Mouse (Mus musculus) liver, postnatal 0 days (tissue): ENCODE measurements around the gene Zbtb7b. TPM values are rescaled to one million over a fixed set of nuclear protein-coding genes. Genes with fewer than 3 reads are reported as not detected.
"Not testable (repeated sequence)": the region's sequence is repeated elsewhere in the genome, so short reads cannot be mapped to it uniquely, and the experiment has no call there.

Experiments used
- ATAC-seq: fragments of 200-750 bp; cut with Nextera tagmentation; 2 replicates; pipeline ENCODE4 v1.8.0; 2017; ENCODE audit warnings: mild to moderate bottlenecking, moderate library complexity
- DNase-seq: peaks from one replicate; pipeline ENCODE4 v3.0.0-alpha.2; 2016
- H3K27ac ChIP-seq: fragments of 300-500 bp; sonication (generic); 2 replicates; pipeline ENCODE4 v1.5.1; 2014; ENCODE audit warnings: antibody characterized with exemption, moderate library complexity, mild to moderate bottlenecking, low read depth
- H3K27me3 ChIP-seq: fragments of 300-500 bp; sonication (generic); 2 replicates; pipeline ENCODE4 v1.6.1; 2014; ENCODE audit warnings: low read length, control low read depth, mixed read lengths; ENCODE audit not compliant: insufficient read depth
- H3K36me3 ChIP-seq: fragments of 300-500 bp; sonication (generic); replicated peaks from 2 replicates; pipeline ENCODE4 v1.6.1; 2014; ENCODE audit warnings: mild to moderate bottlenecking, control low read depth, low read length, moderate library complexity, mixed read lengths; ENCODE audit not compliant: insufficient read depth
- H3K4me1 ChIP-seq: fragments of 300-500 bp; sonication (generic); 2 replicates; pipeline ENCODE4 v1.6.1; 2014; ENCODE audit warnings: antibody characterized with exemption, mild to moderate bottlenecking, control low read depth; ENCODE audit not compliant: insufficient read depth
- H3K4me2 ChIP-seq: fragments of 300-500 bp; sonication (generic); 2 replicates; pipeline ENCODE4 v1.6.1; 2014; ENCODE audit warnings: low read depth, mild to moderate bottlenecking, low read length, moderate library complexity, mixed read lengths
- H3K4me3 ChIP-seq: fragments of 300-500 bp; sonication (generic); 2 replicates; pipeline ENCODE4 v1.5.1; 2014; ENCODE audit warnings: low read depth, low read length
- H3K9ac ChIP-seq: fragments of 300-500 bp; sonication (generic); replicated peaks from 2 replicates; pipeline ENCODE4 v1.6.1; 2014; ENCODE audit warnings: mild to moderate bottlenecking, moderate library complexity
- H3K9me3 ChIP-seq: fragments of 300-500 bp; sonication (generic); 2 replicates; pipeline ENCODE4 v1.6.1; 2016; ENCODE audit warnings: mild to moderate bottlenecking, control low read depth, low read length, mixed read lengths
- CTCF ChIP-seq: sonication (generic); IDR thresholded peaks from 2 replicates; pipeline ENCODE4 v1.5.1; 2016; ENCODE audit warnings: antibody characterized with exemption, low read depth
- EP300 ChIP-seq: IDR thresholded peaks from 2 replicates; pipeline ENCODE4 v1.6.1; 2016; ENCODE audit warnings: antibody characterized with exemption, low read depth, mild to moderate bottlenecking
- WGBS: fragments of 180-500 bp; shearing (Covaris S2); extraction: QIAGEN DNeasy Blood & Tissue Kit; methylation state at CpG from one replicate; pipeline ENCODE4 v1.1.7; 2014; ENCODE audit not compliant: insufficient replicate concordance; 5-methylcytosine and 5-hydroxymethylcytosine counted together
- polyA plus RNA-seq: library from polyadenylated mRNA; unstranded; fragments of >200 nt; fragmentation: Nextera tagmentation; extraction: Ambion mirVana; gene quantifications from 2 replicates; pipeline ENCODE4 v1.2.1, GENCODE M21; 2015

Zbtb7b gene
- polyA plus RNA-seq, 1 experiment from 2014 or later: 4.1 TPM

DNA sequence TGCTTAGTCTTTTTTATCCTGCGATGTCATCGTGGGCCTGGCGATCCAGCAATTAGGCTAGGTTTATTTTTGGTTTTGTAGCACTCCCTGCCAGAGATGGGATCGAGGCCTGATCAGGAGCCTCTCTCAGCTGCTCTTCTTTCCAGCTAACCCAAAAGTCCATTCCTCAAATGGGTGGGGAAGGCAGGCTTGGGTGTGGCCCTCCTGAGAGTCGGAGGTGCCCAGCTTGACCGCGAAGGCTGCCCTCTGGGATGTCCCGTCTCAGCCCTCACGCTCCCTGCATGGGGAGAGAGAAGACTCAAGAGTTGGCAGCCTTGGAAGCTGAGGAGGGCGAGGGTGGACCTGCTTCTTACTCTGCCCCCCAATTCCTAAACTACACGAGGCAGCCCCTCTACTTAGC lies 40.0 kb upstream of the Zbtb7b start:
- Histone ChIP-seq H3K9ac (no peak overlapping the region), H3K27ac (no peak overlapping the region), H3K4me3 (no peak overlapping the region), H3K4me2 (no peak overlapping the region), H3K4me1 (peaks cover 26% of the 10 kb centered on the region), H3K9me3 (no peaks in the 10 kb centered on the region), H3K36me3 (peaks cover 18% of the 10 kb centered on the region), H3K27me3 (no peaks in the 10 kb centered on the region)
- ATAC-seq (no peak), DNase-seq (no peak)
- WGBS: 84% methylated on average over 11 of the region's 11 CpGs
- TF ChIP-seq EP300 (no peak), CTCF (no peak)

DNA sequence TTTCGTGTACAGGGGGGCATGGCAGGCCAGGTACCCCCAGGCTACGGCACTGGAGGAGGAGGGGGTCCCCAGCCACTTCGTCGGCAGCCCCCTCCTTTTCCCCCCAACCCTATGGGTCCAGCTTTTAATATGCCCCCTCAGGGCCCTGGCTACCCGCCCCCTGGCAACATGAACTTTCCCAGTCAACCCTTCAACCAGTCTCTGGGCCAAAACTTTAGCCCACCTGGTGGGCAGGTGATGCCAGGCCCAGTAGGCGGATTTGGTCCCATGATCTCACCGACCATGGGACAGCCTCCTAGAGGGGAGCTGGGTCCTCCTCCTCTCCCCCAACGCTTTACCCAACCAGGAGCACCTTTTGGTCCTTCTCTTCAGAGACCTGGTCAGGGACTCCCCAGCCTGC lies 38.0 kb upstream of the Zbtb7b start:
- H3K4me1 ChIP-seq: peaks cover 23% of the 10 kb centered on the region
- H3K9ac ChIP-seq: no peak overlapping the region
- H3K27ac ChIP-seq: no peak overlapping the region
- no peaks in the 10 kb centered on the region for H3K9me3 ChIP-seq
- no peak overlapping the region for H3K4me3 ChIP-seq
- TF ChIP-seq EP300 (no peak), CTCF (no peak)
- no peaks in the 10 kb centered on the region for H3K27me3 ChIP-seq
- ATAC-seq (no peak), DNase-seq (no peak)
- H3K4me2 ChIP-seq: no peak overlapping the region
- peaks cover 18% of the 10 kb centered on the region for H3K36me3 ChIP-seq
- WGBS: 86% methylated on average over 8 of the region's 8 CpGs

DNA sequence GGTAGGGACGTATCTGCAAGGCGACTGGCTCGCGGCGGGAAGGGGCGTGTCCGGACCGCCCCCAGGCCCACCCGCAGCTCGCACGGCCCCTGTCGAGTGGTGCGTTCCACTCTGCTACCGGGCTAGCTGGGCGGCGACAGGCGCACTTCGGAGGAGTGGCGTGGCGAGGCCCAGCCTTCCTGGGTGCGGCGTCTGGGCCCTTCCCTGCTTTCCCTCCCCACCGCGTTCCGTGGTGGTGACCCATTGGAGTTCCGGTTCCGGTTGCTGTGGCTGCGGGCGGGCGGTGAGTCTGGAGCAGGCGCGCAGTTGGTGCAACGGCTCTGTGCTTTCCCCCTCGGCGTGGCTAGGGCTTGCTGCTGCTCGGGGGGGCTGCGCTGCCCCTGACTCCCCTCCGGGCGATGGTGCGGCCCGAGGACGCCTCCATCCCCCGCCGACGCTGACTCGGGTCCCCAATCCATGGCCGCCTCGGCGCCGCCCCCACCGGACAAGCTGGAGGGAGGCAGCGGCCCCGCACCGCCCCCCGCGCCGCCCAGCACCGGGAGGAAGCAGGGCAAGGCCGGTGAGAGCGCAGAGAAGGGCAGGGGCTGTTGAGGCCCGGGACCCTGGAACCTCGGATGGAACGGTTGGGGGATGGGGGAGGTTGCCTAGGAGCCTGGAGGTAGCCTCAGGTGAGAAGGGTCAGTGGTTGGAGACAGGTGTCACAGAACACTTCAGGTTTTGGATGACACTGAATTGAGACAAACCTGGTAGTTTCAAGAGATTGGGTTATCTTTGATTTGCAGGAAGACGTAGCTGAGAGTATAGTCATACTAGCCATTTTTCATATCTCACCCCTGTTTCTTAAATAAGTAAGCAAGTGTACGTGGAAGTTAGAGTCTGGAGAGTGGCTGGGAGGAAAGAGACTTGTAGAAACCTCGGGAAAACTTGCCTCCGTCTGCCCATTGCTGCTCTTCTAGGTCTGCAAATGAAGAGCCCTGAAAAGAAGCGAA lies 35.9 kb upstream of the Zbtb7b start, which contains the start of gene Pygo2:
Pygo2 (plus strand) TSS at position 44 of the 989 bp plus-strand sequence.
- H3K9ac ChIP-seq: peak within 1 kb of the TSS; percentile 93
- ATAC-seq (peak; percentile 98), DNase-seq (peak; percentile 94)
- 3% methylated on average over 63 of the region's 68 CpGs for WGBS
- H3K27ac ChIP-seq: peak within 1 kb of the TSS; percentile 83
- peaks cover 35% of the 10 kb centered on the region for H3K36me3 ChIP-seq
- H3K4me2 ChIP-seq: peak within 1 kb of the TSS; percentile 99
- H3K9me3 ChIP-seq: no peaks in the 10 kb centered on the region
- H3K27me3 ChIP-seq: no peaks in the 10 kb centered on the region
- no peak for TF ChIP-seq EP300
- TF ChIP-seq CTCF: no peak
- H3K4me1 ChIP-seq: peaks cover 11% of the 10 kb centered on the region
- peak within 1 kb of the TSS; percentile 94 for H3K4me3 ChIP-seq

DNA sequence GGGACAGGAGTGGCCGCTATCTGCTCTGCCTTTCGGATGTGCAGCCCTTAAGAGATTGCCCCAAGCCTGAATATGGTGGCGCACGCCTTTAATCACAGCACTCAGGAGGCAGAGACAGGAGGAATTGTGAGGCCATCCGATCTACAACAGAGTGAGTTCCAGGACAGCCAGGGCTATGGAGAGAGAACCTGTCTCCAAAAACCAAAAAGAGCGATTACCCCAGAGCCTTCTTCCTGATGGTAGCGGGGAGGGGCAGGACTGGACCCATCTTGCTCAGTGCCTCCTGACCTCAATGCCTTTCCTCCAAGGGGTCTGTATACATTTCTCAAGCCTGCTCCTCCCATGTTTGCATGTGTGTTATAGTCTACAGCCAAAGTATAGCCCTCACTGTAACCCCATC lies 34.4 kb upstream of the Zbtb7b start:
- not testable (repeated sequence) for H3K27ac ChIP-seq, DNase-seq, H3K9ac ChIP-seq, H3K4me2 ChIP-seq, H3K9me3 ChIP-seq, H3K4me3 ChIP-seq, H3K27me3 ChIP-seq, ATAC-seq
- H3K4me1 ChIP-seq: peaks cover 24% of the 10 kb centered on the region
- 91% methylated on average over 7 of the region's 7 CpGs for WGBS
- H3K36me3 ChIP-seq: peaks cover 44% of the 10 kb centered on the region

DNA sequence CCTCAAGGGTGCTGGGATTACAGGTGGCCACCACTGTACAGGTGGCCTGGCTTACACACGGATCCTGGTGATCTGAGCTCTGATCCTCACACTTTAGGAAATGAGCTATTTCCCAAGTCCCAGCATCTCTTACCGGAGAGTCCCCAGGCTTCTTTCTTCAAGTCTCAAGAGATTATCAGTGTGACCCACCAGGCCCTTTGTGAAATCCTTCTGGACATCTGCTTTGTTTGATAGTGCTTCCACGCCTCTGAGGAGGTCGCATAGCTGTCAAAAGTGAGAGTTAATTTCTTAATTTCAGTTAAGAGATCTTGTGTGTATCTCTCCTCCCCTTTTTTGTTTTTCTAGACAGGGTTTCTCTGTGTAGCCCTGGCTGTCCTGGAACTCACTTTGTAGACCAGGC lies 31.3 kb upstream of the Zbtb7b start:
- WGBS: 59% methylated on average over 4 of the region's 4 CpGs
- peaks cover 37% of the 10 kb centered on the region for H3K36me3 ChIP-seq
- H3K4me2 ChIP-seq: peak overlapping the region; percentile 34
- peaks cover 42% of the 10 kb centered on the region for H3K4me1 ChIP-seq
- TF ChIP-seq CTCF: no peak
- peak; percentile 83 for TF ChIP-seq EP300
- ATAC-seq: no peak
- no peaks in the 10 kb centered on the region for H3K9me3 ChIP-seq
- no peak overlapping the region for H3K9ac ChIP-seq
- no peak for DNase-seq
- H3K27me3 ChIP-seq: no peaks in the 10 kb centered on the region
- H3K27ac ChIP-seq: no peak overlapping the region
- H3K4me3 ChIP-seq: no peak overlapping the region

DNA sequence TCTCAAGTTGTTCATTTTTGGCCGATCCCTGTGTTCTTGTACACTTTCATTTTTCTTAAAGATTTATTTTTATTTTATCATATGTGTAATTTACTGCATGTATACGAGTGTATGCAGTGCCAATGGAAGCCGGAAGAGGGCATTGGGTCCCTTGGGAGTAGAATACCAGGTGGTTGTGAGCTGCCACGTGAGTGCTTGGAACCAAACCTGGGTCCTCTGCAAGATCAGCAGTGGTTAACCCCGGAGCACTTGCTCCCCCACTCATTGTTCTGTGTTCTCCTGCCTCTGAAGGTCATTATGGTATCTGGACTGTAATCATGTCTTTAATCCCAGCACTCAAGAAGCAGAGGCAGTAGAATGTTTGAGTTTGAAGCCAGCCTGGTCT lies 30.6 kb upstream of the Zbtb7b start:
- no peak for ATAC-seq
- TF ChIP-seq EP300 (no peak), CTCF (no peak)
- 72% methylated on average over 5 of the region's 5 CpGs for WGBS
- DNase-seq: no peak
- H3K9me3 ChIP-seq: no peaks in the 10 kb centered on the region
- H3K27me3 ChIP-seq: no peaks in the 10 kb centered on the region
- H3K4me1 ChIP-seq: peaks cover 48% of the 10 kb centered on the region
- no peak overlapping the region for H3K4me2 ChIP-seq
- peaks cover 37% of the 10 kb centered on the region for H3K36me3 ChIP-seq
- H3K4me3 ChIP-seq: no peak overlapping the region
- no peak overlapping the region for H3K27ac ChIP-seq
- H3K9ac ChIP-seq: no peak overlapping the region
